Mouse (Mus musculus) CH12.LX (cell line): ENCODE results near the gene Cnnm2.

Experiments
- CTCF ChIP-seq, 2 experiments: IDR thresholded peaks in 1 of 2; conservative IDR thresholded peaks in 1 of 2; 2 replicates each; pipeline ENCODE4 v1.5.1; 2011 to 2012; ENCODE audit warnings: low read depth in 2 of 2, low read length in 2 of 2, improper control_type of control experiment in 1 of 2, inconsistent platforms in 1 of 2, mild to moderate bottlenecking in 1 of 2, moderate library complexity in 1 of 2
- GABPA ChIP-seq: IDR thresholded peaks from 2 replicates; pipeline ENCODE4 v1.6.1; 2012; ENCODE audit warnings: low read depth, low read length, improper control_type of control experiment, inconsistent platforms; ENCODE audit not compliant: insufficient replicate concordance
- JUN ChIP-seq: IDR thresholded peaks from 2 replicates; pipeline ENCODE4 v1.6.1; 2011; ENCODE audit warnings: low read depth, mild to moderate bottlenecking, low read length, improper control_type of control experiment, moderate library complexity; ENCODE audit not compliant: insufficient read depth
- POLR2A ChIP-seq: IDR thresholded peaks from 2 replicates; pipeline ENCODE4 v1.6.1; 2011; ENCODE audit warnings: low read depth, mild to moderate bottlenecking, improper control_type of control experiment, low read length
- USF2 ChIP-seq: conservative IDR thresholded peaks from 2 replicates; pipeline ENCODE4 v1.6.1; 2011; ENCODE audit warnings: low read depth, low read length, improper control_type of control experiment
- ZC3H11A ChIP-seq: IDR thresholded peaks from 2 replicates; pipeline ENCODE4 v1.6.1; 2012; ENCODE audit warnings: low read depth, mild to moderate bottlenecking, inconsistent platforms, low read length, improper control_type of control experiment
- ZKSCAN1 ChIP-seq: IDR thresholded peaks from 2 replicates; pipeline ENCODE4 v1.6.1; 2012; ENCODE audit warnings: low read depth, inconsistent platforms, low read length, improper control_type of control experiment, borderline replicate concordance

DNA sequence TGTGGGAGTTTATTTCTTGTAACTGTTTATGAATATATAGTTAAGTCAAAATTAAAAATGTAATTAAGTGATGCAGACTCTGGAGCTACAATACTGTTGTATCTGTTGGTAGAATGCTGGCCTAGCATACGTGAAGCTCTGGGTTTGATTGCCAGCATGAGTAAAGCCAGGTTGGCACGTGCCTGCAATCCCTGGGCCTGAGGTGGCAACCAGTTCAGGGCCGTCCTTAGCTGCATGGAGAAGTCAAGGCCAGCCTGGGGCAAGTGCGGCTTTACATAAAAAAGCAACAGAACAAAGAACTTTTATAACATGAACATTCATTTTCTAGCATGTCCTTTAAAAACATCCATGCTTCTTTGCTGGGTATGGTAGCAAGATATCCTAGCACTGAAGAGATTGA, 79.6 kb downstream of the Cnnm2 start:
- no peak for TF ChIP-seq JUN
- TF ChIP-seq CTCF (conservative IDR thresholded peaks at IDR 0.05 in 1 of 2, IDR thresholded peaks at IDR 0.05 in 1 of 2; ENCODE audit: low read depth in 2 of 2, low read length in 2 of 2), result no peak
- no peak for TF ChIP-seq ZC3H11A
- no peak for TF ChIP-seq ZKSCAN1
- no peak for TF ChIP-seq POLR2A
- no peak for TF ChIP-seq USF2
- no peak for TF ChIP-seq GABPA
